Comparison of ENCODE assay signal across 35 mouse cellular contexts in genomic region chrX:82809171-82809570, GRCm38 (mm10).
"Had no signal": no experiment of that assay in that cellular context is flagged by ENCODE, and none has a peak within 500 bp of the region (broad histone marks: within the 10 kb centered on the region; RNA-seq: fewer than 3 reads in every experiment).

No protein-coding gene starts in this region.

- H3K4me2 ChIP-seq: heart, embryonic 11.5 days; heart, embryonic 12.5 days; heart, embryonic 13.5 days; heart, embryonic 15.5 days; hindbrain, embryonic 12.5 days; hindbrain, embryonic 13.5 days; hindbrain, embryonic 14.5 days; hindbrain, embryonic 15.5 days; intestine, embryonic 15.5 days; kidney, embryonic 15.5 days had no signal

- H3K27me3 ChIP-seq: heart, embryonic 12.5 days; heart, embryonic 13.5 days; heart, embryonic 15.5 days; hindbrain, embryonic 12.5 days; hindbrain, embryonic 13.5 days; hindbrain, embryonic 15.5 days; intestine, embryonic 15.5 days; kidney, embryonic 15.5 days had no signal

- H3K4me1 ChIP-seq: heart, embryonic 10.5 days; heart, embryonic 12.5 days; heart, embryonic 13.5 days; heart, embryonic 15.5 days; hindbrain, embryonic 10.5 days; hindbrain, embryonic 12.5 days; hindbrain, embryonic 13.5 days; hindbrain, embryonic 15.5 days; intestine, embryonic 15.5 days; kidney, embryonic 15.5 days had no signal

- H3K27ac ChIP-seq: heart, embryonic 10.5 days; heart, embryonic 13.5 days; heart, embryonic 15.5 days; hindbrain, embryonic 10.5 days; hindbrain, embryonic 12.5 days; hindbrain, embryonic 13.5 days; hindbrain, embryonic 14.5 days; hindbrain, embryonic 15.5 days; hindbrain, postnatal 0 days; intestine, embryonic 15.5 days; kidney, embryonic 15.5 days; kidney, postnatal 0 days; layer of hippocampus, adult 2 months; left cerebral cortex, adult 2 months had no signal

- H3K36me3 ChIP-seq: heart, embryonic 10.5 days; heart, embryonic 12.5 days; heart, embryonic 13.5 days; heart, embryonic 15.5 days; hindbrain, embryonic 10.5 days; hindbrain, embryonic 12.5 days; hindbrain, embryonic 13.5 days; hindbrain, embryonic 15.5 days; intestine, embryonic 15.5 days; kidney, embryonic 15.5 days had no signal

- H3K9me3 ChIP-seq: heart, embryonic 10.5 days; heart, embryonic 12.5 days; heart, embryonic 13.5 days; heart, embryonic 15.5 days; hindbrain, embryonic 10.5 days; hindbrain, embryonic 12.5 days; hindbrain, embryonic 13.5 days; hindbrain, embryonic 15.5 days; intestine, embryonic 15.5 days; kidney, embryonic 15.5 days had no signal

- ATAC-seq: hindbrain, embryonic 16.5 days; hindbrain, postnatal 0 days; inflammation-experienced regulatory T-cells, adult 6 months; intestine, embryonic 15.5 days; intestine, embryonic 16.5 days; intestine, postnatal 0 days had no signal

- H3K4me3 ChIP-seq: heart, embryonic 10.5 days; heart, embryonic 12.5 days; heart, embryonic 13.5 days; heart, embryonic 15.5 days; hindbrain, embryonic 10.5 days; hindbrain, embryonic 12.5 days; hindbrain, embryonic 13.5 days; hindbrain, embryonic 15.5 days; intestine, embryonic 15.5 days; kidney, embryonic 15.5 days; layer of hippocampus, adult 2 months; left cerebral cortex, adult 2 months had no signal

- H3K9ac ChIP-seq: heart, embryonic 12.5 days; heart, embryonic 13.5 days; heart, embryonic 15.5 days; hindbrain, embryonic 12.5 days; hindbrain, embryonic 13.5 days; hindbrain, embryonic 14.5 days; hindbrain, embryonic 15.5 days; intestine, embryonic 15.5 days; kidney, embryonic 15.5 days had no signal

- DNase-seq: heart, postnatal 10 days; heart, postnatal 14 days; heart, postnatal 4 days; kidney, adult 11 months; kidney, adult 18-20 months; kidney, adult 2 months; kidney, adult 8-10 months; kidney, adult 9 months; kidney, postnatal 10 days; kidney, postnatal 14 days; kidney, postnatal 25 days; kidney, postnatal 36 days; kidney, postnatal 4 days; layer of hippocampus, adult 9-11 months; layer of hippocampus, postnatal 36 days had no signal
